Mouse (Mus musculus) kidney, postnatal 10 days (tissue): ENCODE measurements around the gene Pitx1.

Source experiments
- DNase-seq: peaks from one replicate; pipeline ENCODE4 v3.0.0; 2021; ENCODE audit warnings: mixed read lengths

Gene Pitx1

GRCm38 (mm10) chr13:55836142-55836625 lies at the start of gene Pitx1:
Gene Pitx1 (minus strand): TSS chr13:55836192.
- DNase-seq = no peak

GRCm38 (mm10) chr13:55881431-55882202 lies 45.6 kb upstream of the Pitx1 start:
- peak; percentile 69 for DNase-seq

DNA sequence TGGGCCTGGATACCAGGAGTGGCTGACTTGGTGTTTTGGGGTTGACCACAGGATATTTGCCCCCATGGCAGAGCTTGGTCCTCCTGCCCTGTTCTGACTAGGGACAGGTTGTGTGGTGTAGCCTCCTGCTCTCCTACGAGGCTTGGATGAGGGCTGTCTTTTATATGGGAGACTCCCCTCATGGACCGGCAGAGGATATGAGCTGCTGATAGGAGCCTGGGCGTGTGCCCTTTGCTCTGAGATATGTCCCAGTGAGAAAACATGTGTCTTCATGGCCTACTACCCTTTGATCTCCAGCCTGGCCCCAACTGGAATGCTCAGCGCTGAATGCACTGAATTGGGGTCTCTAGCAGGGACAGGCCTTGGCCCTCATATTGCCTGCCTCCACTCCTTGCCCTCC lies 42.4 kb upstream of the Pitx1 start:
- no peak for DNase-seq

DNA sequence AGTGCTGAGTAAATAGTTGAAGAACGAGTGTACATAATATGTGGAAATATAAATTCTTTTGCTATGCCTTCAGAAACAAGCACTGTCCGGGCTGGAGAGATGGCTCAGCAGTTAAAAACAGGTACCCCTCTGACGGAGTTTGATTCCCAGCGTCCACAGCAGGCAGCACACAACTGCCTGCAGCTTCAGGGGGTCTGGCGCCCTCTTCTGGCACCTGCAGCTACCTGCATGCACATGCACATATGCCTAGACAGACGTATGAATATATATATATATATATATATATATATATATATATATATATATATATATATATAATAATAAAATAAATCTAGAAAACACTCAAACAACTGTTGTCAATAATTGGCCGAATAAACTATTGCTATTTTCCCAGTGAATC lies 35.4 kb upstream of the Pitx1 start:
- DNase-seq = no peak

DNA sequence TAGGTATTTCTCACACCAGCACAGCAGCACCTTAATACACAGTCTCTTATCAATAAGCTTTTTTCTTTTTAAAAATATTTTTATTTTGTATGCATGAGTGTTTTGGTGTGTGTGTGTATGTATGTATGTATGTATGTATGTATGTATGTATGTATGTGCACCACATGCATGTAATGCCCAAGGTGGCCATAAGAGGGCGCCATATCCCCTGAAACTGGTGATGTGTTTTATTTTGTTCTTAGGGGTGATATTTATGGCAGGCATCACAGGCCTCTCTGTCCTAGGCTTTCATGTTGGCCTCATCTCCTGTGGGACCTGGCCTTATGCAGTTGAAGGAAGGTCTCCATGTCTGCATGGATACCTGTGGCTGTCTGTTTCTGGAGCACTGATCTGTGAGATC lies 34.0 kb upstream of the Pitx1 start:
- no peak for DNase-seq

GRCm38 (mm10) chr13:55867540-55868103 lies 31.6 kb upstream of the Pitx1 start:
- DNase-seq = no peak

GRCm38 (mm10) chr13:55860483-55860882 lies 24.5 kb upstream of the Pitx1 start:
- DNase-seq = no peak

DNA sequence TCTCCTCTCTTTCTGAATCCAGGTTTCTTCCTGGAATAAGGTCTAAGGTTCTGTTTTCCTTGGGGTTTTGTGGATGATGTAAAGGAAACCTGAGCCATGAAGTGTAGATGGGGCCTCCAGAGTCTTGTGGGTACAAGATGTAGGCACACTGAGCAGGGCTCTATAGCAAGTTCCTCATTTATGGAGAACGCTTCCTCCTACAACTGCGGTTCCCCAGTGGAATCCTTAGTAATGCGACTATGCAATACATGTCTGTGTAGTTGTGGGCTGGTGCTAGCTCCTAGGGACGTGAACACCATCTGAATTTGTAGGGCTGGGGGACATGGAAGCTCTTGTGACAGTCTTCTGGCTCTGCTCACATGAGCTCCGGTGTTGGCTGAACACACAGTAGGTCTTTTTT lies 22.5 kb upstream of the Pitx1 start:
- DNase-seq = no peak

- peak; percentile 57 for DNase-seq
Measured at GRCm38 (mm10) chr13:55855793-55856192, 19.8 kb upstream of the Pitx1 start.

DNA sequence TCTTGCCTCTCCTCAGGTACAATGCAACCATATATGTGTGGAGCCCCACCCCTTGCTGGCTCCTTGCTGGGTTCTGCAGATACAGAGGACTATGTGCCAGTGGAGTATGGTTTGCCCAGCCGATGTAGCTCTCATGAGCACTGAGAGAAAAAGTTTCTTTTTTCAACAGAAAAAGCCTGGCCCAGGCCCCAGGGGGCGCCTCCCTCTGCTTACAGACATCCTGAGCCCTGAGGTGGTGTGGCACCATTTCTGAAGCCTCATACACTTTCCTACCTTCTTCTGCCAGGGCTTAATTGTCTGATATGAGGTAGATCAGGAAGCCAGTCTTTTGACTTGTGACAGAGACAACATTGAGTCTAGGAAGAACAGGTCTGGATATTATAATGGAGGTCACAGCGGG lies 16.2 kb upstream of the Pitx1 start:
- no peak for DNase-seq

DNA sequence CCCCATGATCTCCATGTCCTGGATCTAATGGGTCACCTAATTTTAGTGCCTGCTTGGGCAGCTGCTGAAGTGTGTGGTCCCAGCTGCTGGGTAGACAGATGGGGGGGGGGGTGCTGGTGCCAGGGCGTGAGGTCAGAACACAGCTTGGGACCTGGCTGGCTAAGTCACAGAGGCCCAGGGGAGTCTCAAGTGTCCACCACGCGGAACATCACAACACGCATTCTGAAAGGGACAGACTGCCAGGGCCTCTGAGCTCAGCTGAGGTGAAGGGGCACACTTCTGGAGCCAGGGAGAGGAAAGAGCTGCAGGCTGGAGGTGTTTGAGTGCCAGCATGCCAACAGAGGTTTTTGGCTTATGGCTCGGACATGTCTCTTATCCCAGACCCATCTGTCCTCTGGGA lies 14.7 kb upstream of the Pitx1 start:
- no peak for DNase-seq

GRCm38 (mm10) chr13:55848604-55849190 lies 12.7 kb upstream of the Pitx1 start:
- DNase-seq = no peak

DNA sequence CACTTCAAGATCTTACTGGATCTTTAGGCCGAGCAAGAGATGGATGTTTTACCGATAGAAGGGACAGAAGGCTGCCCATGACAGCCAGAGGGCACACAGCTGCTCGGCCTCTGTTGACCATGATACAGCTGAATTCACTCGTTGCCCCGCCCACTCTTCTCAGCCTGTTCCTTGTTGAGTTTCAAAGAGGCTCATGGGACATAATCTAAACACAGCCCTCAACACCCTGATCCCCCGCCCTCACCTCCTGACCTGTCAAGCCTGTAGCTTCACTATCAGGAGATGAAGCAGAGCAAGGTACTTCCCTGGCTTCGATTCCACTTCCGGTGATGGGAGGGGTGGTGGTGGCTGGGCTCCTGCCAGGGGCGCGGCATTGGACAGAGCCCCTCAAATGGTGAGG lies 11.8 kb upstream of the Pitx1 start:
- peak; percentile 61 for DNase-seq

DNA sequence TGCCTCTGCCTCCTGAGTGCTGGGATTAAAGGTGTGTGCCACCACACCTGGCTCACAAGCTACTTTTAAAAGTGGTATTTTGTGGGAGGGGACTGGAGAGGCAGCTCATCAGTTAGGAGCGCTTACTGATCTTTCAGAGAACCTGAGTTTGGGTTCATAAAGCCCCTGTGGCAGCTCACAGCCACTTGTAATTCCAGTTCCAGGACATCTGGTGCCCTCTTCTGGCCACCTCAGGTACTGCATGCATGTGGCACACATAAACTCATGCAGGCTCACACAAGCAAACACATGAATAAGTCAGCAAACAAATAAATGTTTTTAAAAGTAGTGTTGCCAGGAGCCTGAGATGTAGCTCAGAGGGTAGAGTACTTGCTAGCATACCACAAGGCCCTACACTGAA lies 7.7 kb upstream of the Pitx1 start:
- no peak for DNase-seq

GRCm38 (mm10) chr13:55840223-55840622 lies 4.2 kb upstream of the Pitx1 start:
- DNase-seq = no peak

- no peak for DNase-seq
Measured at GRCm38 (mm10) chr13:55836786-55837780, 1.1 kb upstream of the Pitx1 start.

DNA sequence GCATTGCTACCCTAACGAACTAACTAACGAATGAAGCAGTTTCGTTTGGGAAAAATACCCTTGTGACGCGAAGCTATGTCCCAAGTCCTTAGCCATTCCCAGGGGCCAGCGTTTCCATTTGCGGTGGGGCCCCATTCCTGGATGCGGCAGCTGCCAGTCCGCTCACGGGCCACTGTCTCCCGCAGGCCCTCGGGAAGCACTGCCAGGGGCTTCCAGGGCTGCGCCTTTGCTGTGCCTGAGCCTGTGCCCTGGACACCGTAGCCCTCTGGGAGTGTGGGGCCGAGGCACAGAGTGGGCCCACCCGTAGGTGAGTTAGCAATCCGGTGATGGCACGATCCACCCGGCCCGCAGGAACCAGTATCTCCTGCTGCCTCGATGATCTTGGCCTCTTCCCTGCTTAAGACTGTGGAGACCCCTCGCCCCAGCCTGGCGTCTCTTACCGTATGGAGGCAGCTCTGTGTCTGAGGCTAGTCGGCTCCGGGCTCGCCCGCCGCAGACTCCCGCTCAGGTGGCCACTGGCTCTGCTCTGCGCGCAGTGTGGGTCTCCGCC lies 369 bp downstream of the Pitx1 start:
- DNase-seq = no peak

DNA sequence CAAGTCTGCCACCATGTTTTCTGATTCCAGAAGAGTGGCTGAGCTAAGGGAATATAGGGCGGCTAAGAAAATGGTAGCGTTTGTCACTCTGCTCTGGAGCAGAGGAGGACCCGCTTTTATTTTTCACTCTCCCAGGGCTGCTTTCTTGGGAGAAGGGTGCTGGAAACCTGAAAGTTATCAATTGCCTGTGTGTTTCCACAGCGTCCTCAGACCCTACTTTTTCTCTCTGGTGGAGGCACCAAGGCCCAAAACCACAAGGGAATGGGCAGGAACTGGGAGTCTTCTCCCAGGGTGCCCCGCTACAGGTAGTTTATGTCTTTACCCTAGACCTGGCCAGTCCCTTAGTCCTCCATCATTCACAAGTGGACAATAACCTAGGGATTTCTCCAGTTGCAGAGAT lies 1.3 kb downstream of the Pitx1 start:
- no peak for DNase-seq

GRCm38 (mm10) chr13:55833921-55834320 lies 2.1 kb downstream of the Pitx1 start:
- DNase-seq = no peak

GRCm38 (mm10) chr13:55832602-55833001 lies 3.4 kb downstream of the Pitx1 start:
- no peak for DNase-seq

DNA sequence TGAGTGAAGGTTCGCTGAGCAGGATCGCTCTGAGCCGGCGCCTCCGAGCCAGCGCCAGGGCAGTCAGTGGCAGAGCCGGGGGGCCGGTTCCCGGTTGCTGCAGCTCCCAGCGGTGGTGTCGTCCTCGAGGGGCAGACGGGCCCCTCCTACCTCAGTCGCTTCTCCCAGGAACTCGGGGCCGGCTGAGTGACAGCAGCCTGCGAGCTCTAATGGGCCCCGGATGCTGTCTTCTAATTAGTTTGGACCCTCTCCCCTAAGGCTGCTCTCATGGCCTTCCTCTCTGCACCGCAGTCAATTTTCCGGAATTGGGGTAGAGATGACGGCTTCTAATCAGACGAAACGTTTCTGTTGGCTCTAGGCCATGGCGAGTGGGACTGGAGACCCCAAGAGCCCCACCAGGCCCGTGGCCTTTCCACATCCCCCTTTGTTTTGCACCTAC lies 4.3 kb downstream of the Pitx1 start:
- peak; percentile 24 for DNase-seq
